Mouse (Mus musculus) B cell, adult 2 months (primary cell): Measurements from ENCODE around the gene Nsa2.
"Not testable (repeated sequence)": the region's sequence is repeated elsewhere in the genome, so short reads cannot be mapped to it uniquely, and the experiment has no call there.

Experiments
- DNase-seq, 2 experiments: peaks; one replicate each; pipeline ENCODE4 v3.0.0; 2022

The Nsa2 gene

DNA sequence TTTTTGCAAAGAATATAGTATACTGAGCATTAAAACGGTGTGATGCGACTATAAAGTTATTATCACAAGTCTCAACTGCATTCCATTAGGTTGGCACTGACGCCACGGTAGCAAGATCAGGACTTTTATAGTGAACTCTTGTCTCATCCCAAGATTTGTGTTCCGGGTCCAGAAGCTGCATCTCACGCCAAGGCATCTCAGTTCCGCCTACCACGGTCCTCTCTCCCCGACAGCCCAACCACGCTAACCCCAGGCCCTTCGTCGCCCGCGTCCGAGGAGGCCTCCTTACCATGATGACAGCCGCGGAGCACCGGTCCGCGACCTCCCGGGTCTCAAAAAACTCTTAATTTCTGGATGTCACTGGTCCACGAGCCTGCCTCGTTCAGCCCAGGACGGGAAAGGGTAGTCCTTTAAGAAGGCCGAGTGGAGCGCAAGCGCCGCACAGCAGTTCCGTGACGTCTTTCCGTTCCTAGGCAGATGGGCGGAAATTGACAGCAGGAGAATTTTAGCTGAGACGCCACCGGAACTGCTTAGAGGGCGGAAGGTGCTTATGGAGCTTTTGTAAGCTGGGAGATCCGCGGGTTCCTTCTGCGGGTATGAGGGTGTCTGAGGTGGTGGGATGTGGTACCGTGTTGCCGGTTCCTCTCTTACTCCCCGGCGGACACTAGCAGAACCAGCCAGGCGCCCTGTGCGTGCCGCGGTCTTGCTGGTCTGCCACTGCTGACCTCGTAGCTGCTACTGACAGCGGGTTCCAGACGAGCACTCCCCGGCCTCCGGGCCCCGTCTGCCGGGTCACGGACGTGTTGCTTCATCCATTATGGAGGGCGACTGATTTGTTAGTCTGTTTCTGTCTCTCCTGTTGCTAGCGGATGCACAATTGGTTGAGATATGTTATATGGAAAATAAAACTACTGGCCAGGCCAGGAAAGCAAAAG lies at the start of gene Nsa2, which contains the start of gene Gfm2:
Gene Nsa2 (minus strand): TSS at position 472 of the 935 bp plus-strand sequence.
Gene Gfm2 (plus strand): TSS at position 472 of the 935 bp plus-strand sequence.
- DNase-seq = peak; percentile 90

DNA sequence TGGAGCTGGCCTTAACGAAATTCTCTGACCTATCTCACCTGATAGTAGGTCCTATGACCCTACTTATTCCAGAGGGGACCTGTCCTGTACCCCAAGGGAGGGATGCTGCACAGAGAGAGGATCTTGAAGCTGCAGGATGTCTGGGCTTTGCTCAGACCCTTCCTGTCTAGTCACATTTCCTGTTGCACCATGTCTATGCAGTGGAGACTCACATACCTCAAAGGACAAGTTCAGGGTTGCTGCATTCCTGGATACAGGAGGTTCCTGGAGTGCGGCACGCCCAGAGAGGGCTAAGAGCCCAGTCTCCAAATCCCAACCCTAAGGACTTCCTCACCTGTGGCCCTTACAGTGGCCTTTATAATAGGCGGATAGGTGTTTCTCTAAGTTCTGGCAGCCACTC lies 48.6 kb upstream of the Nsa2 start:
- DNase-seq = no peak

DNA sequence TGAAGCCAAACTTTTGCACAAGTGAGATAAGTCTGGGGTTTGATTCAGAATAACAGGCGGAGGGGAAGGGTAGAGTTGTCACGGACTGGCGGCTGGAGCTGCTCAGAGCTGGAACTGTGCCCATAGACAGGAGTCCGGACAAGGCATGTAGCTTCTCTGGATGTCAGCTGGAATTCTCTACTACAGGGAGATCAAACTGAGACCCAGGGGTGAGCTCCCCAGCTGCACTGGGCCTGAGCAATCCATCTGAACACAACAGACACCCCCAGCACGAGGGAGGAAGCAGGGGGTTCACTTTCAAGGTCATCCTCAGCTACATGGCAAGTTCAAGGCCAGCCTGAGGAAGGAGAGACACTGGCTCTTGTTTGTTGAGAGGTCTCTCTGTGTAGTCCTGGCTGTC lies 46.9 kb upstream of the Nsa2 start:
- no peak for DNase-seq

DNA sequence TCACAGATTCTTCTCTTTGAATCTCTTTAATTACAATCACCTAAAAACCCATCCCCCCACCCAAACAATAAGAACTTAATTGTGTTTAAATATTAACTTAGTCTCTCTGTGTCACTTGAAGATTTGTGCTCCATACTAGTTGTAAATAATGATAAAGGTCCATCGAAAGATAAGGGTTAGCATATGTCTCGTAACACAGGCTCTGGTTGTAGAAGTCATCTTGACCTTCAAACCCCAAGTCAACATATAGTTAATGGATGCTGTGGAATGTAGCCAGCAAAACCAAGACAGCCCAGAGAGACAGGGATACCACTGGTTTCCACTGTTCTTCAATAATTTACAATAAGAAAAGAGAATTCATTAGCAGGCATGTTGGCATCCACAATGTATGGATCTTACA lies 46.4 kb upstream of the Nsa2 start:
- no peak for DNase-seq

DNA sequence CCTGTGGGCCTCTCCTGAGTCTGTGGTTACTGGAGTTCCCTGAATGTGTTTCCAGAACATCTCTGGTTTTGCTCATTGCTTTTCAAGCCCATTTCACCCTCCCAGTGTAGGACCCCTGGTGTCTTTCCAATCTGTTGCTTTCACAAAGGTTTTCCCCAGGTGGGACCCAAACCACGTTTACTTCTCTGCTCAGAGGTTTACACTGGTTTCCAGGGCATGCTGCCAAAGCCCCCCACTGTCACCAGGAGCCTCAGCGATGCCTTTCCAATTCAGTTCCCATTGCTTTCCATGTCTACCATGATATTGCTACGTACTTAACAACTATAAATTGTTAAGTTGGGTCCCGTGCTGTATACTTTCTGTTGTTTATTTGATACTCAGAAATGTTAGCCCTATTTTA lies 45.1 kb upstream of the Nsa2 start:
- DNase-seq = no peak

DNA sequence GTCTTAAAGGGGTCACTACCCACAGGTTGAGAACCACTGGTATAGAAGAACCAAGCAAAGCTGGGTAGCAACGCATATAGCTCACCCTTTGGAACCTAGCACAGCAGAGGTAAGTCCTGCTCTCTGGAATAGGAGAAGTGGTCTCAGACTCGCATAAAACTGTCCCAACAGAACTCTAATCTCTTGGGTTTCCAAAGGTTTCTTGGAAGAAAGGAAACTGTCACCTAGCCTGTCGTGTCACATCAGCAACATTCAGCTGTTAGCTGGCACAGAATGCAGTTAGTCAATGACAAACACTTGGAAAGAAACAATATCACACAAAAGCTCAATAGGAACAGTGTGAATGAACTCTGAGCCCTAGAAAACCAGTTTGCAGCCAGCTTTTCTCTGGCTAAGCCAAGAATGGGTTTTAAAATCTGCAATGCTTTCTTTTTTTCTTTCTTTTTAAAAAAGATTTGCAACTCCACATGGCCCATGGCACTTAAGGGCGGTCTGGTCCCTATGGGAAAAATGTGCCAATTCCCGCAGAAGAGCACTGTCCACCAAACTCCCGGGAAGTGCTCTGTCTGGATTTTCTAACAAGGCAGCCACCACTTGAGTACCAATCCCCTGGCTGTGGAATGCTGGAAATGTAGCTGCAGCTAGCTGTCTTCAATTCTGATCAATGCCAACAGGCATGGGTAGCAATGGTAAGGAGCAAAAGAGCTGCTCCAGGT lies 42.5 kb upstream of the Nsa2 start:
- no peak for DNase-seq

DNA sequence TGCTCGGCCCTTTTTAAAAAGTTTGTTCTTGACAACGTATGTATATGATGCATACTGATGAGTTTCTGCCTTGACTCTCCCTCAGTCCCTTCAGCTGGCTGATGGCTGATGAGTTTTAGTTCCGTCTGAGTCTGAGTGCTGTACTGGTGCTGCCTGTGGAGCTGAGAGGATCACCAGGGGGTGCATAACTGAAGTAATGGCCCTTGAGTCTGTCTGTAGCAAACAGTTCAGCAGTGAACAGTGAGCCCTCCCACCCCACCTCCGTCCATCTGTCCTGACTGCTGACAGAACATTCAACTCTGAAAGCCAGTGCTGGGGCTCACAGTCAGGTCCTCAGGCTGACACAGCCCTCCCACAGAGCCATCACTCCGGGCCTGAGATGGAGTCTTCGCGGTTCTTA lies 41.2 kb upstream of the Nsa2 start:
- DNase-seq = no peak

DNA sequence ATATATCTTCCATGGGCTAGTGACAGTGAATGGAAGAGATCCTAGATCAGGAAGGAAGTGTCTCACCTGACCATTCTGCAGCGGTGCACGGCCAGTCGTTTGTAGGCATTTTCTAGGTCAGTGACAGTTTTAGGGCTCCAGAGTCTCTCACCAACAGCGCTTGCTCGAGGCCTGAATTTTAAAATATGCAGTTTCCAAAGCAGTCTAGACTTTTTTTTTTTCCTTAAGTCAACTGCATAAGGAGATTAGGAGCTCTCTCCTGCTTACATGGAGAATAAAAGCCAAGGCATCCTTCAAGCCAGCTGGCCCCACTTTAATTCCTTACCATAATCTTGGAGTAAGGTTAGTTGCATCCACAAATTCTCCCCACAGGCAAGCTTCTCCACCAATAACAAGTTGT lies 39.0 kb upstream of the Nsa2 start:
- no peak for DNase-seq

DNA sequence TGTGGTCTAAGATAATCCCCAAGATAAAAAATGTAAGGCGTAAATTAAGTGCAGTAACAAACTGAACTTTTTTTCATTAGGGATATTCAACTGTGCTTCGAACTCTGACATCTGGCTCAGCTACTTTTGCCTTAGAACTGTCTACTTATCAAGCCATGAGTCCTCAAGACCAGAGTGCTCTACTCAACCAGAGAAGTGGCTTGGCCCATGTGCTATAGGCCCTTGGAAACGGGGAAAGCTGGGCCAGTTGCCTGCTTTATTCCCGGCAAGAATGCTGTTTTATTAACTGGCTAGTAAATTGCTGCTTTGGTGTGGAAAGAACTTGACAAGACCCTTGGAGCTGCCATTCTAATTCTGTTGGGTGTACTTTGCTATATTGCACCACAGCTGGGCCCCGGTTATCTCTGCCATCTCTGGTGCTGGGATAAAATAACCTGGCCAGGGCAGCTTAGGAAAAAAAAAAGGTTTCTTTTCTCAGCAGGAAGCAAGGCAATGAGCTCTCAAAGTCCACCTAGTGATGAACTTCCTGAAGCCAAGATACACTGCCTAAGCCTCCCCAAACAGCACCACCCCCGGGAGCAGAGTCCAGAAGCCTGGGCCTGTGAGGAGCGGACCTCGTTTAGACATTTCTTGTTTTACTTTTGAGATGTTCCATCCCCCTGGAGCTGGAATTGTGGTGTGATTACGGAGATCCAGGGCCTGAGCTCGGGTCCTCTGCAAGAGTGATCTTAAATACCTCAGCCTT lies 38.0 kb upstream of the Nsa2 start:
- DNase-seq = no peak

DNA sequence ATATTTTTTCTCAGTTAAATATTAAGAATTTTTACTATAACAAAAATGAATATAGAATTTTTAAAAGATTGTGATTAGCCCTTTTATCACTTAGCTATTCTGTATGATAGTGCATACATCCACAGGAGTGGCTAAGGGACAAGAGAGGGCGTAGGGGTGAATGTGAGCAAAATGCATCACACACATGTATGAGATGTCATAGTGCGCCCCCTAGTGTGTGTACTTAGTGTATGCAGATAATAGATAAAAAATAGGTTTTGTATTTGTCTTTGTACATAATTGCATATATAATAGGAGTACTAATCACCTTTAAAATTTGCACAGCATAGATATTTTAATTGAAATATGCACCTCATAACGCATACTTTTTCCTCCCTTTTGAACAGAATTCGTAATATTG lies 8.1 kb upstream of the Nsa2 start:
- peak; percentile 76 to 79 for DNase-seq

DNA sequence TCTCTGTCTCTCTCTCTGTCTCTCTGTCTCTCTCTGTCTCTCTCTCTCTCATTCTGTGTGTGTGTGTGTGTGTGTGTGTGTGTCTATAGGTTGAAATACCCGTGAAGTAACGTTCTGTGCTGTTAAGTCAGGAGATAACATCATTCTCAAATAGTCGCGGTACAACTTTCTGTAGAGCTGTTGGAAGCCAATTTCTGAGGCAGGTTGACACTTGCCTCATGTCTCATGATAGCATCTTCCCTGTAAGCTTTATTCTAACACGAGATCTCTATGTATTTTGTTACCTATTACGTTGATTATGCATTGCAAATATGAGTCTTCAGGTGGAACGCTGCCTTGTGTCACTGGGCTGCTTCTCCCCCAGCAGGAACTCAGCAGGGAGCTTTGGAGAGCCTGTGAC lies 4.6 kb upstream of the Nsa2 start:
- DNase-seq = no peak

DNA sequence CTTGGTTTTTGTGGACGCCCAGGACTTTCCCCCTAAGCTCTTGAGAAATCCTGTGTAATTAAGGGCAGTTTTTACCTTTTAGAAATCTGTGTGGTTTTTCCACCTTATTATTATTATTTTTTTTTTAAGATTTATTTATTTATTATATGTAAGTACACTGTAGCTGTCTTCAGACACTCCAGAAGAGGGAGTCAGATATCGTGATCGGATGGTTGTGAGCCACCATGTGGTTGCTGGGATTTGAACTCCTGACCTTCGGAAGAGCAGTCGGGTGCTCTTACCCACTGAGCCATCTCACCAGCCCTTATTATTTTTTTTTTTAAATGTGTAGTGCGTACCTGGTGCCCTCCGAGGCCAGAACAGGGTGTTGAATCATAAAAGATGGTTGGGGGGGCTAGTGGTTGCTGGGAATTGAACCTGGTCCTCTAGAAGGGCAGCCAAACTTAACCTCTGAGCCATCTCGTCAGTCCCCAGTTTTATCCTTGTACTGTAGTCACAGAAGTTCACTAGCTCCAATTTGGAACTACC lies 731 bp upstream of the Nsa2 start:
- DNase-seq = peak; percentile 6

DNA sequence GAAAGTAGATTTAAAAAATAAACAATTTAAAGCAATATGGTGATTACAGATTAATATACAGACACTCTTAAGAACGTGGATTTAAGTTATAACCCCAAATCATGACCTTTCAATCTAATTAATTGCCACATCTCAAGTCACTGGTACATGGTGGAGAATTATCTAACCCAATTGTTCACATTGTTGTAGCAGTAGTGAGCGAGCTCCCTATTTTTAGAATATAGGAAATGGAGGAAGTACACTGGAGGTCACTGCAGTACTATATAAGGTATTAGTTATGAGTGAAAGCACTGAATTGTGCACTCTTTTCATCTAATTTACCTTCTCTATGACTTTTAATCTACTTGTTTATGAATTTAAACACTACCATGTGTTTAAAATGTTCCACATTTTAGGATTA lies 7.3 kb downstream of the Nsa2 start:
- not testable (repeated sequence) for DNase-seq

DNA sequence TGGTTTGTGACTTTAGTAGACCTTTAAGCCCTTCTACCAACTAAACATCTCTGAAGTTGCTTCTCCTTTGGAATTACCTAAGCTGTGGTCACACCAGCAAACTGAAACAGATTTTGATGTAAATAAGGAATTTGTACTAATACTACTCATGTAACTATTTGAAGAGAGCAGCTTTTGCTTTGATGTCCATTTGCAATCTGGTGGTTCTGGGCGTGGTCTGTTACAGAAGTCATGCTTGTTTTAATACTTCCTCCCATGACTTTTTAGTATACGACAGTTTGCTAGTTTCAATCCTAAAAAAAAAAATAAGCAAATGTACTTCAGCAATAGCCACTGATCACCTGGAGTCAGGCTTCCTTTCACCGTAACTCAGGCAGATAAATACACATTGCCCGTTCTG lies 8.1 kb downstream of the Nsa2 start:
- not testable (repeated sequence) for DNase-seq

DNA sequence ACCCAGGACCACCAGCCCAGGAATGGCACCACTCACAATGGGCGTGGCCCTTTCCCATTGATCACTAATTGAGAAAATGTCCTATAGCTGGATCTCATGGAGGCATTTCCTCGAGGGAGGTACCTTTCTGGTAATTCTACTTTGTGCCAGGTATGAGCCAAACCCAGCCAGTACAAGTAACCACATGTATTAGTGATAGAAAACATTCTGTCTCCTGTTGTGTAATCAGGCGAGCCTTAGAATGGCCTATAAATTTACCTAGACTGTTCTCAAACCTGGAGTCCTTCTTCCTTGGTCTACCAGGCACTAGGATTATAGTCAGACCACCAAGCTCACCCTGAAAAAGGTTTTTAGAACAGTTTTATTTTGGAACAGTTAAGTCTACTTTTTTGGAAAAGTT lies 16.4 kb downstream of the Nsa2 start:
- no peak for DNase-seq

DNA sequence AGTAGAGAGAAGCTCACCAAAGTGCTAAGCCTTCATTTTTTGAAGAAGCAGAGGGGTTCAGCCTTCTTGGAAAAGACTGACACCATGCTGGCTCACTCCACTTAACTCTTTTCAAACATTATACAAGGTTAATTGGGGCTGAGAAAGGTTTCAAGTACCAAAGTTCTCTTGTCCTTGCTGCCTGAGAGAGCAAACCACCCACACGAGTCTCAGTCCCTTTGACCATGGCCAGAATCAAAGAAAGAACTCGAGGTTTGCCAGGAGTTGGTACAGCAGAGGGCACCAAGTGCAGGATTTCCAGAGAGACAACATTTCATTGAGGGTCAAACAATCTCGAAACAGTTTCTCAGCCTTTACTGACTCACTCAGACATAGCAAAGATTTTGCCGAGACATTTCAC lies 28.7 kb downstream of the Nsa2 start:
- no peak for DNase-seq

DNA sequence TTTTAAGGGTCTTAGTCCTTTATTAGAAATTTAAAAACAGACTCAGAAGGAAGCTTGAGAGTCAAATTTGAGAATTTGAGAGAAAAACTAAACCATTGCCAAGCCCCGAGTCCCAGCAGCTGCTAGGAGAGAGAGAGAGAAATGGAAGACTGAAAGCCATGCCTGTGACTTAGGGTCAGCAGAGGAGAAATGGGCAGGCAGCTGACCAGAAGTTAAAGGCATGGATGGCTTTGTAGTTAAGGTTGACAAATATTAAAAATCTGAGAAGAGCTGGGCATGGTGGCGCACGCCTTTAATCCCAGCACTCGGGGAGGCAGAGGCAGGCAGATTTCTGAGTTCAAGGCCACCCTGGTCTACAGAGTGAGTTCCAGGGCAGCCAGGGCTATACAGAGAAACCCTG lies 30.0 kb downstream of the Nsa2 start:
- DNase-seq = not testable (repeated sequence)

DNA sequence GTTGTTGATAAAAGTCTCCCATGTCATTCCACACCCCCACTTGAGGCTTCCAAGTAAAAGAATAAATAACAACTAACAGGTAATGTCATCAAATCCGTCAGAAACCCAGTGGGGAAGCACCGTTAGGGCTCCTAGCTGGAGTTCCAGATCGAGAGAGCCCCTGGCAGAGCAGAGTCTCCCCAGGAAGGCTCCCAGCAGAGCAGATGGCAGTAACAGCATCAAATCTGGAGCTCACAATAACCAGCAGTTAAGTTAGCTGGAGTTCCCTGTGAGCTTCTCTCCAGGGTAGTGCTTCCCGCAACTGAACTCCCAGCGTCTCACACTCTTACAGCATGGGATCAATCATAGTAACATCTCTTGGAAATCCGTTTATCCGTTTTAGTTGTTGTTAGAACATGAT lies 32.7 kb downstream of the Nsa2 start:
- no peak for DNase-seq

DNA sequence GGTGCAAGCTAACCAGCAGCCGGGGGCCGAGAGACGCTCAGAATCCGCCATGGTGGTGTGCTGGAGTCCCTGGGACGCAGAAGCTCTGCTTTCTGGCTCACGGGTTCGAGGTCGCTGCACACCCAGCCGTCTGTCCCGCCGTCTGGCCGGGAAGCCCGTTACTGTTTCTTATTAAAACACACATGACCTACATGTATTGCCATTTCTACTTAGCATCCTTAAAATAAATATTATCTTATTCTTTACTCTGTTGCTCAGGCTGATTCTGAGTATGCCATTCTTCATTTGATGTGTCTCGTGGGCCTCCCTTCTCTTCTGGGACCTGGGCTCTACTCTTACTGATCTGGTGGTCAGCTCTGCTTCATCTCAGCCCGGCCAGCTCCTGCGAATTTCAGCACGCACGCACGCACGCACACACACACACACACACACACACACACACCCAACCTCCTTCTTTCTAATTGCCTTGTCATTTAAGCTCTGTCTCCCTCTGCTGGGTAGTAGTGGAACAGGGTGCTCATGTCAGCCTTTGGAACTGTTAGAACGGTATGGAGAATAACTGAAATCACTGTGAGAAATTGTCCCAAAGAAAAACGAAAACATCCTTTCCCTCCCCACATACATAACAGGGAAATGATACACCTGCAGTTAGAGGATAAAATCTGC lies 38.4 kb downstream of the Nsa2 start, which contains the start of gene Gm6169:
Gene Gm6169 (minus strand): TSS at position 51 of the 666 bp plus-strand sequence.
- peak; percentile 3 to 16 for DNase-seq

DNA sequence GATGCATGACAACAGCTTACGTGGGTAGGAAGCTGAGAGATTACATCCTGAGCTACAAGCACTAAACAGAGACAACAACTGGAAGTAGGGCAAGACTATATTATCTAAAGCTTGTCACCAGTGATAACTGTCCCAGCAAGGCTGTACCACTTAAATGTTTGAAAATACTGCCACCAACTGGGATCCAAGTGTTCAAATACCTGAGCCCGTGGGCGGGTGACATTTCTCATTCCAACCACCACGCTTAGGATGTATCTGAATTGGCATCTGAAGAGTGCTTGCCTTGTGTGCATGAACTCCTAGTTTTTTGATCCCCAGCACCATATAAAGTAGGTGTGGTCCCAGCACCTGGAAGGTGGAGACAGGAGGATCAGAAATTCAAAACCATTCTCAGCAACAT lies 42.0 kb downstream of the Nsa2 start:
- no peak for DNase-seq

DNA sequence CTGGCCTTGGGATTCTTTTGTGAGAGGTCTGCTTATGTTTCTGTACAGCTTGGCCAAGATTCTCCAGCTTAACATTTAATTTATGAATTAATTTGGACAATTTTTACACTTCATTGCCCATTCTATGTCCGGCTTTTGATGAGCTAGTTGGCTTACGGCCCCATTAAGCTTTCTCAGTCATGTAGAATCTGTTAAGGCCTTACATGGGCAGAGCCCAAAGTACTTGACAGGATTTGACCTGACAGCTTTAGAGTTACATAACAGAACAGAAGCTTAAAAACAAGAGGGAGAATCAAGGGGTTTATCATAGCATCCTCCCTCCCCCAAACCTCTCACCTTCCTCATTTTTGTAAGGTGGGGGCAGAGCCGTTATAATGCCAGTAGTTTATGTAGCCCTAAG lies 49.6 kb downstream of the Nsa2 start:
- DNase-seq = no peak

DNA sequence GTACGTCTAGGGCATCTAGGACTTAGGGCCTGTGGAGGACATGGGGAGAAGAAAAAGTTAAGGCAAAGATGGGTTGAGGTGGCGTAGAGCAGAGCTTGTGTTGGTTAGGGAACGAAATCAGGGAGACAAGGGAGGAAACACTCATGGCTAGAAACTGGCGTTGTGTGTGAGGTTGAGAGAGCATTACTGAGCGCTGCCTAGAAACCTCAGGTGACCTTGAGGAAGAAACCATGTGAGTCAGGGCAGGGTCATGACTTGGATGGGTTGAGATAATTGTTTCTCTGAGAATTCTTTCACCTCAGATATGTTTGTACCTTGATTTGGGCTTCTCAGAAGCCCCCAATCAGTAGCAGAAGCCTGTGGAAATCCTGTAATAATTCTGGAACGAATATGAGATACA lies 50.3 kb downstream of the Nsa2 start:
- DNase-seq = no peak

DNA sequence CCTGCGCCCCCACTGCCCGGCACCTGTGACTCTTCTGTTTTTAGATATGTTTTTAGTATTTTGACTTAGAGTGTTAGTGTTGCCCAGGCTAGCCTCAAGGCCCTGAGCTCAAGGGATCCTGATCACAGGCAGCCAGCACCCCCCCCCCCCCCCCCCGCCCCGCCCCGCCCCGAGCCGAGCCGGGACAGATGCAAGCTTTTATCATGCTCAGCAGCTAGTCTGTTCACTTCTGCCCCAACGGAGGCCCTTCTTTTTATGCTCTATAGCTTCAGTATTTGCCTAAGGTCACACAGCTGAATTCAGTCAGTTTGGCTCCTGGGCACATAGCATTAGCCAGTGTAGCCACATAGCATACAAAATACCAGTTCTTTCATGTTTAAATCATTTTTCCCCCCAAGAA lies 51.4 kb downstream of the Nsa2 start:
- no peak for DNase-seq
